Mouse (Mus musculus) thymus, postnatal 10 days (tissue): Measurements from ENCODE around the gene Cops6.

Experiments used
- DNase-seq, 2 experiments: peaks; one replicate each; pipeline ENCODE4 v3.0.0; 2021; ENCODE audit warnings: low spot score in 2 of 2

Gene Cops6

GRCm38 (mm10) chr5:138160842-138161665 is at the start of gene Cops6:
TSS of gene Cops6 (plus strand) at chr5:138161071.
- DNase-seq = peak; percentile 91 to 93

GRCm38 (mm10) chr5:138116255-138117198 is 44.3 kb upstream of the Cops6 start, which contains the start of gene Zscan21:
TSS of gene Zscan21 (plus strand) at chr5:138116903.
- peak; percentile 80 to 87 for DNase-seq

DNA sequence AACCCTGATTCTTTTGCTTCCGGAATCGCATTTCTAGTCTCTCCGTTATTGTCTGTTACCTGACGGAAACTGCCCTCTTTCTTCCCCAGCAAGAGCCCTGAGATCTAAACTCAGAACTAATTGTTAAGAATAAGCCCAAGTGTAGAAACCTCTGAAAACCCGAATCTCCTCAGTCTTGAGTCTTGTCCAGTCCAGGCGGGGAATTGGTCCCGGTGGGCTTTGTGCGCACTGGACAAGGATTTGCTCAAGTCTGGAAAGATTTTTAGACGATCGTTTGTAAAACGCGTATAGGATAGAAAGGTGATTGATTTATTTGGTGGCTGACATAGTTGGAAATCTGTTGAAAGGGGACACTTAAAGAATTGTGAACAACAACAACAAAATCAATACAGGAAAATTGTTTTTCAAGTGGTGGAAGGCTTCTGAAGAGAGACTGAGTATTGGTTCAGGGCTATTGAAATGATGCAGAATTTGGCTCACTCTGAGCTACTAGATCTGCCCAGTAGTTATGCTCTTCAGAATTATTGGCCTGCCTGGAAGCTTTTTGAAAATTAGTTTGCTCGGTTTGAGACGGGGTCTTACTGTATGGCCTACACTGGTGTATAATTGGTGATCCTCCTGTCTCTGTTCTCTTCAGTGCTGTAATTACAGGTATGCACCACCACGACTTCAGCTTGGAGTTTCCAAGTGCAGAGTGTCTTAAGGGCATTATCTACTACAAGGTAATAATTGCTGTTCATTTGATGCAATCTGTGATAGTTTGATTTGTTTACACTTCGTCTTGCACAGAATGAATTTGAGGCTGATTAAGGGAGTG is 43.5 kb upstream of the Cops6 start:
- no peak for DNase-seq

DNA sequence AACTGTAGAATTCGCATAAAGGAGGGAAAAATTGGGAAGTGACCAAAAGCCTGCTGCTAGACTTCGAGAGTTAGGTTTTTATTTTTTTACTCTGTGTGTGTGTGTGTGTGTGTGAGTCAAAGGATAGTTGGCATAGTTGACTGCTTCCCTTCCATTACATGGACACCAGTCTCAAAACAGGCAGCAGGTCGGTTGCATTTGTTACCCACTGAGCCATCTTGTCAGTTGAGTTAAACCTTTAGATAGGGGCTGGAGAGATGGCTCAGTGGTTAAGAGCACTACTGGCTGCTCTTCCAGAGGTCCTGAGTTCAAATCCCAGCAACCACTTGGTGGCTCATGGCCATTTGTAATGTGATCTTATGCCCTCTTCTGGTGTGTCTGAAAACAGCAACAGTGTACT is 42.8 kb upstream of the Cops6 start:
- no peak for DNase-seq

GRCm38 (mm10) chr5:138132425-138133064 is 28.3 kb upstream of the Cops6 start:
- DNase-seq = no peak

DNA sequence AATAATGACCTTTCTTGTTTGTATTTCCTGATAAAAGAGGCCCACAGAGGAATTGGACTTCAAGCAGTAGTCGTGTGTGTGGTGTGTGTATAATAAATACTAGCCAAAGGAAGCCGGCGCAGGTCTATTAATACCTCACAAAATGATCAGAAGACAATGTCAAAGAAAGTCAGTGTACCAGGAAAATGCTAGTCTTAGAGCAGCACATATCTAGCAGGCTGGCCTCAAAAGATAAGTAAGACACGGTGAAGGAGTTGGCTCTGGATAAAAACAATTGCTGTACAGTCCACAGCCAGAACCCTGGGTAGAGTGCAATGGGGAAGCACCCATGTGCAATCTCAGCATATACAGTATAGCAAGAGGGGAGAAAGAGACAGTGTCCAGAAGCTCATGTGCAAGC is 23.6 kb upstream of the Cops6 start:
- DNase-seq = no peak

DNA sequence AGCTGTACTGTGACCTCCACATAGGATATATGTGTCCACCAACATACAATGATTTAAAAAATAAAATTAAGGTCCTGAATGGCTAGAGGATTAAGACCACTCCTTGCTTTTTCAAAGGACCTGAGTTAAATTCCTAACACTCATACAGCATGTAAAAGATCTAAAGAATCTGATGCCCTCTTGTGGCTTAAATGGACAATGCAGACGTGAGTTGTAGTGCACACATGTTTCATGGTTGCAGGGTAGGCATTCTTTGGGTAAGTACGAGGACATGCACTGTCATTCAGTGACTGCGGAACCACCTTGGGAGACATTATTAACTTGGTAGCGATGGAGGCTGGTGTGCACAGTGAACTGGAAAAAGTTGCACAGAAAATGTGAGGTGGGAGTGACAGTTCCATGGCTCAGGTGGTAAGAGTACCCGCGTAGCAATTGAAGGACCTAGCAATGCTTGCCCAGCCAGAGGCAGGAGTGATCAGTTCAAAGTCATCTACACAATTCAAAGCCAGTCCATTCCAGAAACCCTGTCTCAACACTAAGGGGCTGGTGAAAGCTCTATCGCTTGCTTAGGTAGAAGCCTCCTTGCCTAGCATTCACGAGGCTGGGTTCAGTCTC is 22.8 kb upstream of the Cops6 start:
- peak in 1 of 2 experiments; percentile 42 for DNase-seq

DNA sequence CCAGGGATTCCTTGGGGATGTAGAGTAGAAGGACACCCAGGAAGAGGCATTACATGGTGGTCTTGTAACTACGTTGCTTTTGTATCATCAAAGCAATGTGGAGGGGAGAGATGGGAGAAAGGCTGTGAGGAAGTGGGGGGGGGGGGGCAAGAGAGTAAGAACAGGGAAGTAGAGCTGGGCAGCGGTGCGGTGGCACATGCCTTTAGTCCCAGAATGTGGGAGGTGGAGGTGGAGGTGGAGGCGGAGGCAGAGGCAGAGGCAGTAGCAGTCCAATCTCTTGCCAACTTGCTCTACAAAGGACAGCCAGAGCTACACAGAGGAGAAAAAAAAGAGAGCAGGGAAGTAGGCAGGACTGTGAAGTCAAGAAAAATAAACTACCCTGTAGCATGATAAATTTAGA is 22.3 kb upstream of the Cops6 start:
- DNase-seq = no peak

DNA sequence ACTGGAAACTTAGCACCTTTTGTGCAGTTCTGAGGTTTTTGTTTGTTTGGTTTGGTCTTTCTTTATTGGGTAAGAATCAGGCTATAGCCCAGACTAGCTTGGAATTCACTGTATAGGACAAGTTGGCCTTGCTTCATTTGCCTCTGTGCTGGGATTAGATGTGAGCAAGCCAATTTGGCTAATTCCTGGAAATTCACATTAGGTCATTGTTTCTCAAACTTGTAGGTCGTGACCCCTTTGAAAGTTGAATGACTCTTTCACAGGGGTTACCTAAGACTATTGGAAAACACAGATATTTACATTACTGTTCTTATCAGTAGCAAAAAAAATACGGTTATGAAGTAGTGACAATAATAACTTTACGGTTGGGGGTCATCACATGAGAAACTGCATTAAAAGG is 6.5 kb upstream of the Cops6 start:
- no peak for DNase-seq

DNA sequence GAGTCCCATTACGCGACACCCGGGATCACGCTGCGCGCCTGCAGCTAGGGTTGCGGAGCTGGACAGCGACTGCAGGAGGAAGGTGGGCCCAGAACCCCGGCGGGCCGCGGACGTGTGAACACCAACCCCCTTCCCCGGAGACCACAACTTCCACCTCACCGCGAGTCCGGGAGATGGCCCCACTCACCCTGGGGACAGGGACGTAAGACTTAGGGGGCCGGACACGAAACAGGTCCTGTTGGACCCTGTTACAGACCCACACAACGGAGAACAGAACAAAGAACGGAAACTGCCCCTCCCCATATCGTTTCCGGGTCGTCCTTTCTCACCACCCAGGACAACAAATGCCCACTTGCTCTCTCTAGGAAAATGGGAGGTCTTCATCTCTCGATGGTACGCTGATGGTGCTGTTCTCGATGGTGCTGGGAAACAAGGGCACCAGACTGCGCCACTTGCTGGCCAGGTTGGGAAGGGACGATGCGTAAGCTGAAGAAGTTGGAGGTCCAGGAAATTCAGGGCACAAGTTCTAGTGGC is 5.4 kb upstream of the Cops6 start, which contains the start of gene Zfp113:
Zfp113 (minus strand) TSS at position 302 of the 534 bp plus-strand sequence.
- DNase-seq = peak; percentile 79 to 83

- no peak for DNase-seq
These were observed 578 bp upstream of the Cops6 start for GRCm38 (mm10) chr5:138160224-138160762.

DNA sequence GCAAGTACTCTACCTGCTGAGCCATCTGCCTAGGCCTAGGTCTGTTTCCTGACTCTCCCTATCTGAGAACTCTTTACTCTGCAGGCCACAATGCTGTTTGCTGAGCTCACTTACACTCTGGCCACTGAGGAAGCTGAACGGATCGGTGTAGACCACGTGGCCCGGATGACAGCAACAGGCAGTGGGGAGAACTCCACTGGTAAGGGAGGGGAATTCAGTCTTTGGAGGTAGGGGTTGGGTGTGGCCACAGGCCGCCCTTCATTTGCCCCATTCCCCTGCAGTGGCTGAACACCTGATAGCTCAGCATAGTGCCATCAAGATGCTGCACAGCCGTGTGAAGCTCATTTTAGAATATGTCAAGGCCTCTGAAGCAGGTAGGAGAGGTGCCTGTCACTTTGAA is 2.2 kb downstream of the Cops6 start:
- no peak for DNase-seq

- no peak for DNase-seq
These were observed 2.7 kb downstream of the Cops6 start for GRCm38 (mm10) chr5:138163610-138164009.

GRCm38 (mm10) chr5:138165594-138165993 is 4.7 kb downstream of the Cops6 start:
- no peak for DNase-seq

DNA sequence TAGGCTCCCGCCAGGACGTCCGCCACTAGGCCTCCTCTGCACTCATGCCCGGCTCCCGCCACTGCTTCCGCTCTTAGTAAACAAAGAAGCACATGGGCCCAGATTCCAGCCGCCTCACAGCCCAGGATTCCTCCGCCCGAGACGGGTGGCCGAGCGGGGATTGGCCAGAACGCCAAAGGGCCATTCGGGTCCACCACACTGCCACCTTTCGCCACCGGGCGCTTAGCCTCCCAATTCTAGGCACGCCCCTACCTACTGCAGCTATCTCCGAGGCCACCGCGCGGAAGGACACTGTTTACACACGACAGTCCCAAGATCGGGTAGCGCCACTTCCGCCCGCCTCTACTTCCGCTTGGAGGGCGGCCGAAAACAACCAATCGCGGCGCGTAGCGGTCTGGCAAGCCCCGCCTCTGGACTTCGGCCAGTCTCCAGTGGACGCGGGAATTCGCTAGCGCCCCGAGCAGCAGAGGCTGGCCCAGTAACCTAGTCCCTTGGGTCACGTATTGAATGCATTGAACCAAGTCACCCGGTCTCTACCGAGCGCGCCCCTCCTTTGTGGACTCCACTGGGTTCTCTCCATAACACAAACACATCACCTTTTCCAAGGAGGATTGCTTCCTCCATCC is 10.2 kb downstream of the Cops6 start:
- peak; percentile 89 to 90 for DNase-seq

GRCm38 (mm10) chr5:138171695-138172491 is 11.0 kb downstream of the Cops6 start, which contains the start of the genes Ap4m1 and Mcm7:
TSS of gene Ap4m1 (plus strand) at chr5:138172002.
TSS of gene Mcm7 (minus strand) at chr5:138172422.
- DNase-seq = peak; percentile 86 to 90

DNA sequence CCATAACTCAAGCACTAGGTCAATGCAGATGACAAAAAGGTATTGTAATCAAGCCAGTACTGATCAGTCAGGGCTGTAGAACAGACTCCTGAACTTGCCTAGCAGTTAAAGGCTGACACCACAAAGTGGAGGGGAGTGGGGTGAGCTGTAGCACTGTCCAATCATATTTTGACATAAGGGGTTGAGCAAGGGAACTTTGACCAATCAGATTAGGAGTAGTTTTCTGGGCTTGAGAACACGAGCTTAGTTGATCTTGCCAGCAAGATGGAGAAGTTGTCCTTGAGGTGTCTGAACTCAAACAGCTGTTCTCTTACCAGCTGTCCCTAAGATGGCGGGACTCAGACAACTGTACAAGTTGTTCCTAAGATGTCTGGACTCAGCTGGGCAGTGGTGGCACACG is 12.3 kb downstream of the Cops6 start:
- DNase-seq = no peak

DNA sequence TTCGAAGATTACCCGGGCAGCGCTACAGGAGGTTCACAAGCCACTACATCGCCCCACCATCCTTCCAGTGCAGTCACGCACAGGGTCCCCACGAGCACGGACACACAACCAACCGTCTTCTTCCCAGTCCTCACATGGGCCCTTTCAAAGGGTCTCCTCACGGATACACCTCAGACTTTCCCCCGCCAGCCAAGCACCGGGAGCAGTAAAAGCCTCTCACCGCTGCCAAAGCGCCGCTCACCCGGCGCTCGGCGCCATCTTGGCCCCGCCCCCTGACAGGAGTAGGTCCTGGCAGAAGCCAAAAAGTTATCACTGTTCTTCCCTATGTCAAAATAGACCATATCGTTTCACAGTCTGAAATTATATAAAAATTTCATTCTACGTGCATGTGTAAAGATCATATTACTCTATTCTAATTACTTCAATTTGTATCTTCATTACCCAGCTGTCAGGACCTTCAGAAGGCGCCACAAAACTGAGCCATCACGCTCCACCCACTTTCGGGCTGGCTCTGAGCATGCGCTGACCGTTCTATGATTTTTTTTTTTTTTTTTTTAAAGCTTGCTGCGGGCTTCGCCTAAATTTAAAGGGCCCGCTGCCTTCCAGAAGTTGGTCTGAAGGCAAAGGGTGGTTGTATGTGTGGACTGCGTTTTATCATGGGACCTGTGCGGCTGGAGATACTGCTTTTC is 26.2 kb downstream of the Cops6 start, which contains the start of the genes Taf6 and Cnpy4:
Taf6 (minus strand) TSS at position 502 of the 689 bp plus-strand sequence.
Cnpy4 (plus strand) TSS at position 536 of the 689 bp plus-strand sequence.
- peak; percentile 72 to 85 for DNase-seq
